Mouse (Mus musculus): ENCODE data around the gene Car9. TPM values are rescaled to one million over a fixed set of nuclear protein-coding genes. Genes with fewer than 3 reads are reported as not detected.
A peak's percentile ranks its signal among the peaks of the same experiment; 100 is the strongest.

The Car9 gene
- total and polyA plus RNA-seq, 3 experiments: not detected

DNA sequence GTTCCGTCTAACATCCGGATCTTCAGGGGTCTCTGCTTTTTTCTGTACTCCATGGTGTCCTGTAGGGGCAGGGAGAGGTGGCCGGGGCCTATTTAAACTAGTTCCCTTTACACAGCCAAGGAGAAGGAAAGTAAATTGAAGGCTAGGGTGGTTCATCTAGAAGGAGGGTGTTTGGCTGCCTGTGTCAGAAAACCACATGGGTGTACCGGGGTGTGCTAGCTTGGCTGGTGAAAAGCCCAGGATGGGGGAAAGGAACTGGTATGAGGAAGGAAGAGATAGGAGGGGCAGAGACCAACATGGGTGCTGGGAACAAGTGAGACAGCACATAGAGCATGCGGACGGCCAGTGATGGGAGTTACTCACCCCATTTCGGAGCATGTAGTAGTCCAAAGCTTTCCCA is 49.2 kb downstream of the Car9 start:
- peaks cover 24 to 79% of the 10 kb centered on the region in 2 experiments for H3K4me1 ChIP-seq (ENCODE audit: control insufficient read depth in 1 of 2, insufficient read depth in 2 of 2)
- peaks cover 55 to 70% of the 10 kb centered on the region in 2 experiments for H3K36me3 ChIP-seq (replicated peaks in 1 of 2; ENCODE audit: control insufficient read depth in 1 of 2, insufficient read depth in 1 of 2, low read length in 1 of 2)
- H3K79me2 ChIP-seq (replicated peaks; ENCODE audit: control insufficient read depth, extremely low read depth, insufficient read depth, poor library complexity, severe bottlenecking): peaks cover 38% of the 10 kb centered on the region
- dilution Hi-C loops (cut with MboI; ENCODE audit: extremely low pct_ligation_motif_present, extremely low pct_unique_long_range_greater_than_20kb, low sequenced_read_pairs) (no loop called here), in situ Hi-C loops (cut with MboI; ENCODE audit: low pct_ligation_motif_present, low pct_unique_long_range_greater_than_20kb, low sequenced_read_pairs) (loop anchor here (25.0 kb wide), 1 partner anchor 544 kb away; the partner anchor contains the start of genes Fancg and Vcp)
- no peak overlapping the region for H3K4me3 ChIP-seq (replicated peaks in 1 of 3; ENCODE audit: low read depth in 2 of 3, low read length in 2 of 3, poor library complexity in 1 of 3)
- peaks cover 11% of the 10 kb centered on the region for H3K9me3 ChIP-seq (replicated peaks; ENCODE audit: low read length)
- TF ChIP-seq TBP (conservative IDR thresholded peaks at IDR 0.05; ENCODE audit: low read depth, low read length): no peak
- TF ChIP-seq E2F4 (IDR thresholded peaks at IDR 0.05; ENCODE audit: insufficient replicate concordance, low read depth, low read length): no peak
- TF ChIP-seq CHD2 (IDR thresholded peaks at IDR 0.05; ENCODE audit: low read length): no peak
- no peak overlapping the region for H3K27ac ChIP-seq (ENCODE audit: insufficient read depth, low read depth)
- no peak overlapping the region for H3K4me2 ChIP-seq (ENCODE audit: insufficient read depth, low read depth, poor library complexity, severe bottlenecking)
- no peaks in the 10 kb centered on the region for H3K27me3 ChIP-seq (replicated peaks)
- no peak for DNase-seq (ENCODE audit: extremely low read depth)
- H3K9ac ChIP-seq (ENCODE audit: insufficient read depth, low read depth): no peak overlapping the region

GRCm38 (mm10) chr4:43558028-43558630 is 51.4 kb downstream of the Car9 start:
- Histone ChIP-seq H3K36me3 (replicated peaks in 1 of 2; ENCODE audit: control insufficient read depth in 1 of 2, insufficient read depth in 1 of 2, low read length in 1 of 2) (peaks cover 36 to 49% of the 10 kb centered on the region in 2 experiments), H3K4me3 (replicated peaks in 1 of 3; ENCODE audit: low read depth in 2 of 3, low read length in 2 of 3, poor library complexity in 1 of 3) (no peak overlapping the region), H3K9me3 (replicated peaks; ENCODE audit: low read length) (no peaks in the 10 kb centered on the region), H3K27me3 (replicated peaks) (no peaks in the 10 kb centered on the region), H3K4me2 (ENCODE audit: insufficient read depth, low read depth, poor library complexity, severe bottlenecking) (peak overlapping the region; percentile 92), H3K27ac (ENCODE audit: insufficient read depth, low read depth) (peak overlapping the region; percentile 29; the same call in 1 of the 2 replicates), H3K79me2 (replicated peaks; ENCODE audit: control insufficient read depth, extremely low read depth, insufficient read depth, poor library complexity, severe bottlenecking) (peaks cover 46% of the 10 kb centered on the region), H3K4me1 (ENCODE audit: control insufficient read depth in 1 of 2, insufficient read depth in 2 of 2) (peaks cover 24 to 81% of the 10 kb centered on the region in 2 experiments), H3K9ac (ENCODE audit: insufficient read depth, low read depth) (no peak overlapping the region; the same call in 1 of the 2 replicates)
- TF ChIP-seq E2F4 (IDR thresholded peaks at IDR 0.05; ENCODE audit: insufficient replicate concordance, low read depth, low read length) (no peak), ZNF384 (IDR thresholded peaks at IDR 0.05; ENCODE audit: low read depth, low read length) (no peak), ZMIZ1 (IDR thresholded peaks at IDR 0.05; ENCODE audit: low read depth, low read length) (no peak), BHLHE40 (IDR thresholded peaks at IDR 0.05; ENCODE audit: low read depth, low read length) (no peak), MEF2A (IDR thresholded peaks at IDR 0.05; ENCODE audit: borderline replicate concordance, low read depth, low read length) (no peak), MAFK (IDR thresholded peaks at IDR 0.05; ENCODE audit: insufficient replicate concordance, low read length) (no peak), KAT2A (IDR thresholded peaks at IDR 0.05; ENCODE audit: insufficient replicate concordance, low read length) (no peak), ETS1 (conservative IDR thresholded peaks at IDR 0.05; ENCODE audit: low read depth, low read length) (no peak), HCFC1 (IDR thresholded peaks at IDR 0.05; ENCODE audit: low read depth, low read length) (no peak)
- DNase-seq (ENCODE audit: extremely low read depth): no peak
- dilution Hi-C loops (cut with MboI; ENCODE audit: extremely low pct_ligation_motif_present, extremely low pct_unique_long_range_greater_than_20kb, low sequenced_read_pairs) (no loop called here), in situ Hi-C loops (cut with MboI; ENCODE audit: low pct_ligation_motif_present, low pct_unique_long_range_greater_than_20kb, low sequenced_read_pairs) (loop anchor here (25.0 kb wide), 1 partner anchor 546 kb away; the partner anchor contains the start of genes Fancg and Vcp)

Measured in CH12.LX (cell line).